ENCODE assay signal across 14 mouse cellular contexts in the genomic region with DNA sequence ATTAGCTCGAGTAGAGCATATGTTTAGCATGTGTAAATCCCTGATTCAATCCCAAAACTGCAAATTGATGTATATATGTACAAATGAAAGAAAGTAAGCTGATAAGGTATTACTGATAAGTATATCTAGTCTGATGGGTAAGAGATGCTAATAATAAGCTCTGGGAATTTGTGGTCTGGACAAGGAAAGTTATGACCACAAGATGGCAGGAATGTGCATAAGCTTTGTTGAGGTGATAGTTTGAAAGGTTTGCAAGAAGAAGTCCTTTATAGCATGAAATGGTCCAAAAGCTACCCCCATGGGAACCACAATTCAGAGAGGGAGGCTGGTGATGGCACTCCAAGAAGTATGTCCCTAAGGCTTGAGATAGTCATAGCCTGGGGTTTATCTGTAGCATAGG.
DNase-seq lines count a peak whose midpoint lies in the region; ATAC-seq and TF ChIP-seq lines count a peak whose summit lies in the region.
"Had no signal": no experiment of that assay in that cellular context is flagged by ENCODE, and none has a peak within 500 bp of the region (broad histone marks: within the 10 kb centered on the region; RNA-seq: fewer than 3 reads in every experiment).

No protein-coding gene starts in this region.

- H3K27ac ChIP-seq in heart, adult 2 months: no peak overlapping the region
- H3K27ac ChIP-seq in heart, embryonic 11.5 days (ENCODE audit: low read depth, low read length): no peak overlapping the region
- H3K27ac ChIP-seq in left cerebral cortex, adult 2 months: no peak overlapping the region
- H3K27ac ChIP-seq: liver, embryonic 15.5 days had no signal

- 79% methylated on average over 1 of the region's 1 CpGs for WGBS in heart, adult 2 months
- 73% methylated on average over 1 of the region's 1 CpGs for WGBS in heart, embryonic 11.5 days (ENCODE audit: insufficient replicate concordance)

- no peak overlapping the region for H3K4me3 ChIP-seq in heart, adult 2 months
- no peak overlapping the region for H3K4me3 ChIP-seq in heart, embryonic 11.5 days (ENCODE audit: low read depth, low read length)
- H3K4me3 ChIP-seq in left cerebral cortex, adult 2 months: no peak overlapping the region
- H3K4me3 ChIP-seq: liver, embryonic 15.5 days; myocyte had no signal

- H3K9me3 ChIP-seq in heart, embryonic 11.5 days (replicated peaks; ENCODE audit: control insufficient read depth, low read length): no peaks in the 10 kb centered on the region
- H3K9me3 ChIP-seq: liver, embryonic 15.5 days had no signal

- no peaks in the 10 kb centered on the region for H3K4me1 ChIP-seq in heart, adult 2 months (ENCODE audit: control insufficient read depth, insufficient read depth, low read length)
- H3K4me1 ChIP-seq in heart, embryonic 11.5 days (ENCODE audit: control insufficient read depth, insufficient read depth, low read length): no peaks in the 10 kb centered on the region
- H3K4me1 ChIP-seq: liver, embryonic 15.5 days had no signal

- no peak overlapping the region for H3K4me2 ChIP-seq in heart, embryonic 11.5 days
- H3K4me2 ChIP-seq: liver, embryonic 15.5 days had no signal

- H3K27me3 ChIP-seq in heart, adult 2 months (ENCODE audit: control insufficient read depth, insufficient read depth, low read length): no peaks in the 10 kb centered on the region
- no peaks in the 10 kb centered on the region for H3K27me3 ChIP-seq in heart, embryonic 11.5 days (ENCODE audit: control insufficient read depth, insufficient read depth, low read length)
- H3K27me3 ChIP-seq: liver, embryonic 15.5 days had no signal

- TF ChIP-seq POLR2A in heart, adult 2 months (IDR thresholded peaks at IDR 0.05; ENCODE audit: insufficient read depth, low read depth, low read length): no peak

- H3K79me2 ChIP-seq in heart, adult 2 months (replicated peaks; ENCODE audit: control insufficient read depth, insufficient read depth, low read length): no peaks in the 10 kb centered on the region

- ATAC-seq in heart, embryonic 11.5 days (replicated peaks; ENCODE audit: insufficient number of reproducible peaks, low FRiP score, low TSS enrichment): no peak
- ATAC-seq: CD4-positive, CD25-positive, alpha-beta regulatory T cell, adult 4 months had no signal

- intact Hi-C loops in heart, adult 2 months (cut with DNase I): no loop called here
- intact Hi-C loops in left cerebral cortex, adult 2 months (cut with DNase I): loop anchor here (5.0 kb wide), 2 partner anchors 567 to 657 kb away; no protein-coding TSS in a partner anchor
- intact Hi-C loops in left cerebral cortex, postnatal 36 days (cut with DNase I): no loop called here

- no peak overlapping the region for H3K9ac ChIP-seq in heart, adult 2 months (ENCODE audit: low read depth, low read length)
- no peak overlapping the region for H3K9ac ChIP-seq in heart, embryonic 11.5 days (ENCODE audit: low read depth, low read length)
- H3K9ac ChIP-seq: liver, embryonic 15.5 days had no signal

- H3K36me3 ChIP-seq in heart, adult 2 months (ENCODE audit: control insufficient read depth, insufficient read depth, low read length): no peaks in the 10 kb centered on the region
- H3K36me3 ChIP-seq in heart, embryonic 11.5 days (ENCODE audit: control insufficient read depth, insufficient read depth, low read length): no peaks in the 10 kb centered on the region
- H3K36me3 ChIP-seq: liver, embryonic 15.5 days had no signal

- TF ChIP-seq EP300 in heart, adult 2 months (IDR thresholded peaks at IDR 0.05; ENCODE audit: insufficient read depth, low read depth, low read length): no peak

- DNase-seq in heart, adult 2 months: no peak
- no peak for DNase-seq in left cerebral cortex, adult 2 months (ENCODE audit: extremely low spot score in 1 of 2, low spot score in 2 of 2)
- no peak for DNase-seq in left cerebral cortex, postnatal 36 days (ENCODE audit: low spot score in 2 of 2)
- peak; percentile 20 for DNase-seq in 416B (ENCODE audit: low read depth)
- peak; percentile 55 for DNase-seq in brain, adult 2 months (ENCODE audit: low read depth, low spot score)
- DNase-seq in adrenal gland, adult 2 months: no peak
- DNase-seq: adrenal gland, adult 8-10 months; gastrocnemius, postnatal 25 days; kidney, adult 2 months; left cerebral cortex, postnatal 4 days had no signal

- peak; percentile 61 for TF ChIP-seq CTCF in heart, adult 2 months (IDR thresholded peaks at IDR 0.05)
- peak; percentile 58 for TF ChIP-seq CTCF in left cerebral cortex, adult 2 months (IDR thresholded peaks at IDR 0.05)

Comparison
In these comparisons a context has a peak if more than half of its experiments do, and no peak if none do; other contexts are left out.
1. DNase-seq: peak in 416B (single experiment) and brain, adult 2 months (single experiment); none in heart, adult 2 months (0 of 2), left cerebral cortex, adult 2 months (0 of 2), left cerebral cortex, postnatal 36 days (0 of 2) and adrenal gland, adult 2 months (single experiment).